Mouse (Mus musculus) spleen, postnatal 36 days (tissue): ENCODE measurements around the gene Fgf12.

ENCODE experiments used
- DNase-seq, 2 experiments: peaks; one replicate each; pipeline ENCODE4 v3.0.0; 2022; ENCODE audit warnings: low spot score in 2 of 2, mixed read lengths in 1 of 2

Gene Fgf12

GRCm38 (mm10) chr16:28336700-28337099, 416.2 kb downstream of the Fgf12 start:
- no peak for DNase-seq

GRCm38 (mm10) chr16:28335025-28335424, 417.8 kb downstream of the Fgf12 start:
- DNase-seq, result no peak

- DNase-seq, result no peak
Measured at GRCm38 (mm10) chr16:28323576-28323975, 429.3 kb downstream of the Fgf12 start.

GRCm38 (mm10) chr16:28311618-28312017, 441.2 kb downstream of the Fgf12 start:
- no peak for DNase-seq

GRCm38 (mm10) chr16:28303889-28304288, 449.0 kb downstream of the Fgf12 start:
- no peak for DNase-seq

GRCm38 (mm10) chr16:28289689-28290330, 463.1 kb downstream of the Fgf12 start:
- no peak for DNase-seq

- DNase-seq, result no peak
Measured at GRCm38 (mm10) chr16:28257904-28258303, 495.0 kb downstream of the Fgf12 start.

GRCm38 (mm10) chr16:28254303-28254702, 498.6 kb downstream of the Fgf12 start:
- no peak for DNase-seq

GRCm38 (mm10) chr16:28251930-28252329, 500.9 kb downstream of the Fgf12 start:
- no peak for DNase-seq

- DNase-seq, result no peak
Measured at GRCm38 (mm10) chr16:28242867-28243649, 509.8 kb downstream of the Fgf12 start.

- no peak for DNase-seq
Measured at GRCm38 (mm10) chr16:28239382-28239781, 513.5 kb downstream of the Fgf12 start.

GRCm38 (mm10) chr16:28238019-28238868, 514.6 kb downstream of the Fgf12 start:
- no peak for DNase-seq

- no peak for DNase-seq
Measured at GRCm38 (mm10) chr16:28215930-28216329, 536.9 kb downstream of the Fgf12 start.

- no peak for DNase-seq
Measured at GRCm38 (mm10) chr16:28212411-28212810, 540.5 kb downstream of the Fgf12 start.

- DNase-seq, result no peak
Measured at GRCm38 (mm10) chr16:28156443-28156842, 596.4 kb downstream of the Fgf12 start.

GRCm38 (mm10) chr16:28140972-28141371, 611.9 kb downstream of the Fgf12 start:
- no peak for DNase-seq

GRCm38 (mm10) chr16:28127006-28127405, 625.9 kb downstream of the Fgf12 start:
- no peak for DNase-seq
